Mouse (Mus musculus) 3T3-L1 (cell line): ENCODE data around the gene Gm10840.

Source experiments
- DNase-seq: peaks from one replicate; pipeline ENCODE4 v3.0.0-alpha.2; 2015; ENCODE audit warnings: low read depth, low spot score

Gene Gm10840

GRCm38 (mm10) chr11:106159921-106160840, 469 bp upstream of the Gm10840 start:
- peak; percentile 32 for DNase-seq

DNA sequence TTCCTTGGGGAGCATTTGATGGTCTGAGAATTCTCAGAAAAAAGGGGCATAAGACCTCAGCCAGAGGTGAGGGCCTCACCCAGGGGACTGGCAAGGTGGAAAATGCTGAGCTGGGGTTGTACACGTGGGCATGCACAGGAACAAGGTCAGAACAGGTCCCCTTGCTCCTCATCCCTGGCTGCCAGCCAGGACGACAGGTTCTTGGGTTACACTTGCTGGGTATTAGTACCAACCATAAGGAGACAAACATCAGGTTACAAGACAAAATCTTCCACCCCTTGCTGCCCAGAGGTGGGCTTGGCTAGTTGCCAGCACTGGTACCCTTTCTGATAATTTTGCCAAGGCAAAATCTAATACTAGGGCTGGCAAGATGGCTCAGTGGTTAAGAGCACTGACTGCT, 1.6 kb downstream of the Gm10840 start:
- DNase-seq: no peak

- no peak for DNase-seq
Observed at GRCm38 (mm10) chr11:106163546-106163945, 2.9 kb downstream of the Gm10840 start.

- no peak for DNase-seq
Observed at GRCm38 (mm10) chr11:106164601-106165180, 4.0 kb downstream of the Gm10840 start.

DNA sequence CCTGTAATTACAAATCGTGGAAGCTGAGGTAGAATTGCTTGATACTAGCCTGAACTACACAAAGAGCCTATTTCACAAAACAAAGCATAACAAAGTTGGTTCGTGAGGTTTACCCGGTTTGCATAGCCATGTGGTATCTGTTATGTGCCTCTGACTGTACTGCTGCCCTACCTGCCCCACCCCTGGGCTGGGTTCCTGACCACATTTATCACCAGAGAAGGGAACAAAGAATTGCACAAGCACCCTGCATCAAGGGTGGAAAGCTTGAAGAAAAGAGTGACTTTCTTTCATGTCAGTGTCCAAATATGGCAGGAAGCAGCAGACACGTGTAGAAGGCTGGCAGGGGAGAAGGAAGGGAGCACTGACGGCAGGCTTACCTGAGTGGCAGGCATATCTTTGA, 6.8 kb downstream of the Gm10840 start:
- peak; percentile 64 for DNase-seq

DNA sequence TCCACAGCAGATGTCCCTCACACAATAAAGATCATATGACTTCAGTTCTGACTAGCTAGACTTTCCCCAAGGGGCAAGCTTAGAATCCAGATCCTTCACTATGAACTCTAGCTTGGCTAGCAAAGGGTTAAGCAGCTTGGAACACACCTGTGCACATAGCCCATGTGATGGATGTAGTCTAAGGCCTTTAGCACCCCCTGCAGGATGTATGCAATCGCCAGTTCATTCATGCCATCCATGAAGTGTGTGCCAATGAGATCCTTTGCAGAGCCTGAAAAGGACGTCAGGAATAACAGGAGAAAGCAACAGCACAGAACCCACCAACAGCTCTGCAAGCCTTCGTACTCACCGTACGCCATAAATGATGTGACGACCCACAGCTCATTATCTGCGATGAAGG, 10.2 kb downstream of the Gm10840 start:
- DNase-seq: peak; percentile 31

DNA sequence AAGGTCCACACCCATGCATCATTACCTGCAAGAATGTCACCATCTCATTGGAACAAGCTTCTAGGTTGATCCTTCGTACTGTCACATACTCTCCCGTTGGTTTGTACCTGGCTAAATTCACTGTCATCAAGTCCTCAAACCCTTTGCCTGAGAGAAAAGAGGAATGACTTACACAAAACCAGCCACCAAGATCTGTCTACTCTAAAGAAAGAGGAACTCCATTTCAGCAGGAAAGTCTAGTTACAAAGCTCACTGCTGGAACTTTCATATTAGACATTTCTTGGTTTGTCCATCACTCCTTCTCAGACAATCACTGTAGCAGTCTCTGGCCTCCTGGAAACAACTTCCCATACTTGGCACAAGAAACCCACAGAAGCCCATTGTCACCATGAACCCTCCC, 12.6 kb downstream of the Gm10840 start:
- DNase-seq: no peak

DNA sequence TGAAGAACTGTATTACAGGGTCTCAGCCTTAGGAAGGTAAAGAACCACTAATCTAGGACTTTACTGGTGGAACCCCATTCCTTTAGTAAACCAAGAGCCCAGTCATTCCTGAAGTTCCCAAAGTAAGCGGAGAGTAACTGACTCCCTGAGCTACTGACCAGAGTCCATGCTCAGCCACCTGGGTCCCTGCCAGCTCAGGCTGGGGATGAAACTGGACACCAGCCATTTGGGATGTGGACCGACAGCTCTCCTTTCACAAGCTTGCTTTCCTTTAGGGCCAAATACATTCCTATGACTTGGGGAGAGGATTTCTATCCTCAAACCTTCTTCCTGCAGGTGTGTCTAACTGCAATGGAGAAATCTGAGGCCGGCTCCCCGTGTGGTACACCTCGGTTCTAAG, 13.7 kb downstream of the Gm10840 start:
- peak; percentile 55 for DNase-seq

DNA sequence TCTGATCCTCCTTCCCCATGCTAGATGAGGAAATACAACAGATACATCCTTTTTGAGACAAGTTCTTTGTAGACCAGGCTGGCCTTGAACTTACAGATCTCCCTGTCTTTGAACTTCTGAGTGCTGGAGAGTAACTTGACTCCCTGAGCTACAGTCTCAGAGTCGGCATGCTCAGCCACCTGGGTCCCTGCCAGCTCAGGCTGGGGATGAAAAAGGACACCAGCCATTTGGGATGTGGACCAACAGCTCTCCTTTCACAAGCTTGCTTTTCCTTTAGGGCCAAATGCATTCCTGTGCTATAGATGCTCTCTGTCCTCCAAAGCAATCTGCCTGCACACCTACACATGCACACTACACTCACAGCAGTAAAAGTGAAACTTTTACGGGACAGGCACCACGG, 14.4 kb downstream of the Gm10840 start:
- peak; percentile 55 for DNase-seq

DNA sequence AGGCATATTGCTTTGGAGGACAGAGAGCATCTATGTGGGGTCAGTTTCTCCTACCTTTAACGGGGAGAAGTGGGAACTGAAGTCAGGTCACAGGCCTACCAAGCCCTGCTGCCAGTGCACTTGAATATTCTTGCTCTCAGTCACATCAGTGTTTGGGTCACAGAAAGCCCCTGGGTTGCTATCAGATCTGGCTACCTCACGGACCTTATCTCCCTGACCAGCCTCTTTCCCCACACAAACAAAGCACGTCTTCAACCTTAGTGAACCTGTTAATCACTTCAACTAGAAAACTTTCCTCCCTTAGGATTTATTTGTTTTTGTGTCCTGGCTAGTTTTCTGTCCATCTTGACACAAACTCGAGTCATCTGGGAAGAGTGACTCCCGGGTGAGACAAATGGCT, 15.7 kb downstream of the Gm10840 start:
- no peak for DNase-seq

DNA sequence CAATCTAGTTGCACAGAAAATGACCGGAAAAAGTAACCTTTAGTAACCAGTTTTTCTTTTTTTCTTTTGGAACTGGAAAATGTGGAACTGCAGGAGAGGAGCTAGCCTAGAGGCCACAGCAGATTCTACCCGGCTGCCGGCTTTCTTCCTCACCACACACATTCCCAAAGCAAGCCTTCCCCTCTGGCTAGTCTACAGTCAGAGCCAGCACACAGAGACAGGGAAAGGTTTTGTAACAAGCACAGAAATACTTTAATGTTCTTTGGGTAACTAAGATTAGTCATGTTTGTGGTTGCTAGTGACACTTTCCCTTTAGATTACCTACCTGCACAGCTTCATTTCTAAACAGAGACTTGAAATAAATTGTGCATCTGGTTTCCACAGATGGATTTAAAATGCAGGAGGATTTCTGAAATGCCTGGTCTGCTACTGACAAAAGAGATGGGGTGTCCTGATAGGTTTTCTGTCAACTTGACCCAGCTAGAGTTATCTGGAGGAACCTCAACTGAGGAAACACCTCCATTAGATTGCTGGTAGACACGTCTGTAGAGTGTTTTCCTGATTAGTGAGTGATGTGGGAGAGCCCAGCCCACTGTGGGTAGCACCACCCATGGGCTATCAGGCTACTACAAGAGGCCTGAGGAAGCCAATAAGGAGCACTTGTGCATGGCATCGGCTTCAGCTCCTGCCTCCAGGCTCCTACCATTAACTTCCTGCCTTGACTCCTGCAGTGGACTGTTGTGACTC, 17.6 kb downstream of the Gm10840 start:
- DNase-seq: peak; percentile 36

- DNase-seq: peak; percentile 71
Observed at GRCm38 (mm10) chr11:106179711-106180448, 19.2 kb downstream of the Gm10840 start.

DNA sequence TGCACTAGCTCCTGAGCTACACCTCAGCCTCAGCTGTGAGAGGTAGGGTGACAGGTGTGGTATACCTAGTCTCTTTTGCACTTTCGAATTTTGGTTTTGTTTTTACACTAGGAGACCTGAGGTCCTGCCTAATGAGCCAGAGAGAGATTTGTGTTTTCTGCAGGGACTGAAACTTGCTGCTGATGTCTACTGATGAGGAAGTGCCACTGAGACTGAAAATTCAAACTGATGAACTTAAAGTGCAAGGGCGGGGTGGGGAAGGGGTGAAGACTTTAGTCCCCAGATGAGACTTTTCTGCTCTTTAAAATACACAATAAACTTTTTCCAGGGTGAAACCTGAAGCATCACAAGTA, 19.8 kb downstream of the Gm10840 start:
- no peak for DNase-seq

- DNase-seq: no peak
Observed at GRCm38 (mm10) chr11:106187326-106187725, 26.7 kb downstream of the Gm10840 start.

DNA sequence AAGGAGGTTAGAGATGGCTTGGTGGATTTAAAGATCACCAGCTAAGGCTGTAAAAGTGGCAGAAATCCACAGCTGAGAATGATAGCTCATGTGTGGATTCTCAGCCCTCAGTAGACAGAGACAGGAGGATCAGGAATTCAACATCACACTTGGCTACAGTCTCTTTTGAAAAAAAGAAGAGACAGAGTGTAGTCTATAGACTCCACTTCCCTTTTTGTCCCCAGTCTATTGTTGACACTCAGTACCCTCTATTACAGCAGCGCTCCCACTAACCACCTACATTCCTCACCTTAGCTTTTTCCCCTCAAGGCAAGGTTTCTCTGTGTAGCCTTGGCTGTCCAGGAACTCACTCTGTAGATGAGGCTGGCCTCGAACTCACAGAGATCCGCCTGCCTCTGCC, 31.1 kb downstream of the Gm10840 start:
- no peak for DNase-seq

DNA sequence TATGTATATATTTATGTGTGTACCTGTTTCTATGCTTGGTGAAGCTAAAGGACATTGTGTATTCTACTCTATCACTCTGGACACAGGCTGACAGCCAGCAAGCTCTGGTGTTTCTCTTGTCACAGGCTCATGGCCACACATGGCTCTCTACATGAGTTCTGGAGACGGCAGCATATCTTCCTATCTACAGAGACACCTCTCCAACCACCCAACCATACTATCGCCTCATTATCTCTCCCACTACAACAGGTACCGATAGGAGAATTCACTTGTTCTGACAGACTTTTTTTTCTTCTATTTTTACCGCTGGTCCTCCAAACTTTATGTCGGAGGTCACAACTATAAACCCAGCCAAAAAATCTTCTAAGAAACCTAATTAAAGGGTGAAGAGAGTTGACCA, 31.6 kb downstream of the Gm10840 start:
- no peak for DNase-seq

DNA sequence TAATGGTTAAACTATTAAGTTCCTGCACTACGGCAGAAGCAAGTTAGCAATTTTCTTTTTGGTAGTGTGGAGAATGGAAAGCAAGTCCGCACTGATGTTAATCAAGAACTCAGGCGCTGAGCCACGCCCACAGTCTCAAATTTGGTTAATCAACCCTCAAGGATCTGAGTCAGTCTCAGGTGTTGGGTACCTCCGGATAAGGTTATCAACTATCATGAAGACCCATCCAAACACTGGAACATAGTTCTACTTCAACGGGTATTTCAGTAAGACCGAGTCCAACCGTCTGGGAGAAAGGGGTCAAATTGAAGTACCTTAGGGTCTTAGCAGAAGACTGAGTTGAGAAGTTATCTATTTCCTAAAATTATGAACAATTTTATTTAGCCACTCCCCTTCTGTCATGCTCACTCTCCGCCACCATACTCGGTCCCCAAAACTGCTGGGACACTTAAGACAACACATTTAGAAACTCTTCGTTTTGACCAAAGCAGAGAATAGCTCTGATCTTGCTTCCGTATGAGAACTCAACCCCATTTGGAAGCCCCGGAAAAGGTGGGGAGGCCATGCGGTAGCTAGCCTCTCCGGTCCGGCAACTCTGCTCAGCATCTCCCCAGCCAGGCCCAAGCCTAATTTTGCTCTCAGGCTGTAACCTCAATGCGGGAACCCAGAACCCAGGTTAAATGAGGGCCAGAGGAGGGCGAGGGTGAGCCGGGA, 32.2 kb downstream of the Gm10840 start:
- no peak for DNase-seq

GRCm38 (mm10) chr11:106193371-106194154, 32.9 kb downstream of the Gm10840 start:
- peak; percentile 98 for DNase-seq

DNA sequence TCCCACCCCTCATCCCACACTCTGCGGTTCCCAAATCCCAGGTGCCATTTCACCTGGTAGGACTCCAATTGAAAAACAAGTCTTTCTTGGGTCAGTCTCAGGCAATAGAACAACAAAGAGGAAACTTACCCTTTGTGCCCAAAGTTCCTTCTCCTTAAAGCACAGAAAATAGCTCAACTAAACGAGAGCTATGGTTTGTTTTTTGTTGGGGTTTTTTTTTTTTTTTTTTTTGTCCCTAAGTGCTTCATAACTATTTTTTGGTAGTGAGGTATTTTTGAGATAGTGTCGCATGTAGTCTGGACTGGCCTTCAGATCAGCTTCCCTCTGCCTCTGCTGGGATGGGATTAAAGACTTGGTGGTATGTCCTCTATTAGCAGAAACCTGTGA, 33.5 kb downstream of the Gm10840 start:
- DNase-seq: no peak

DNA sequence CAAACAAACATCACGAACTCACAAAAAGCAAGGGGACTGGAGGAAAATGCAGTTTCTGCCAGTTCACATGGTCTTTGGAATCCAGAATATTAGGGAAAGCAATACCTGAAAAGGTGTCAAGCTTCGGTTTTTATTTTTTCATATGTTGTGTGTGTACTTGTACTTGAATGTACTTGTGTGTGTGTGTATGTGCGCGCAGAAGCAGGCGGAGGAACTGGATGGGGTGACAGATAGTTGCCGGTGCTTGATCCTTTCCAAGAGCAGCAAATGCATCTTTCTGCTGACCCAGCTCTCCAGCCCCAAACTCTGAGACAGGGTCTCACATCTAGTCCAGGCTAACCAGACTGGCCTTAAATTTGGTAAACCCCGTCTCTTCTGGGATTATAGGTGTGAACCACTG, 34.2 kb downstream of the Gm10840 start:
- no peak for DNase-seq
